Mouse (Mus musculus): ENCODE data around the gene Arvcf.
A peak's percentile ranks its signal among the peaks of the same experiment; 100 is the strongest.

DNA sequence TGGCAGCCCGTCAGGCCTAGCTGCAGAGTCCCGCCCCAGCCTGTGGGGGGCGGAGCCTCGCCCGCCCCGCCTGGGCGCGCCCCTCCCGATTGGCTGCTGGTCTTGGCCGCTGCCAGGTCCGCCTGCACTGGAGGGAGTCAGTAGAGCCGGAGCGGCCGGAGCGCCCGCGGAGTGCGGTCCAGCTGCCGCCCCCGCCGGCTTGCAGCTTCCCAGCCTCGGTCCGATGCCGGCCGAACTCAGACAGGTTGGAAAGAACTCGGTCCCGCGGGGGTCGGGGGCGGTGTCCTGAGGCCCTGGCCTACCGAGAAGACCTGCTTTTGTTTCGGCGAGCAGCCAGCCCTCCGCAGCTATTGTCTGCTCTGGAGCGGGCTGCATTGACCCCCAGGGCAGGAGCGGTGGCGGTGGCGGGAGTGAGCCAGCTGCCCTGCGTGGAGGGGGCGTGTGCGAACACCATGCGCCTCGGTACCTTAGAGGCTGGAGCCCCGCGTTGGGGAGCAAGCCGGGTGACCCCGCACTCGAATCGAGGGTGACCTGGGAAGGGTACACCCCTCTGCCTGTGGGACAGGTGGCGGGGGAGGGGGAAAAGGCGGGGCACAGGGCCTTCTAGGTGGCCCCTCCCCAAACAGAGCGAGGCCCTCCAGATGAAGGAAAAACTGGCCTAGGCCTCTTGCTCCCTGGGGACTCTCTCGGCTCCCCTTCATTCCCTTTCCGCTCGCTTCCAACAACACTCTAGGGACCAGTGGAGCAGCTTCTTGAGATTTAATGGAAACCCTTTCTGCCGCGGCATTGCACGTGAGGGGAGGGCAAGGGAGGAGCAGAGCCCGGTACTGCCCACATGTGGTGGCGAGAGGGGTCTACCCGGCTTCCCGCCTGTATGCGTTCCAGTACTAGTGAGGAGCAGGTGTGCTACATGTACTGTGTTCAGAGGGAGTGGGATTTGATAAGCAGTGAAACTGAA, 44.8 kb downstream of the Arvcf start:
- TF ChIP-seq CTCF (IDR thresholded peaks at IDR 0.05; ENCODE audit: control insufficient read depth, insufficient read depth, low read length) (peak; percentile 52; the same call in 1 of the 2 replicates), POLR2A (IDR thresholded peaks at IDR 0.05; ENCODE audit: borderline replicate concordance, control insufficient read depth, low read depth, low read length) (peak; percentile 78; the same call in 1 of the 2 replicates)
